ENCODE assay signal across 17 mouse cellular contexts in genomic region chr5:5638496-5638895, GRCm38 (mm10). TPM values are rescaled to one million over a fixed set of nuclear protein-coding genes. Genes with fewer than 3 reads are reported as not detected.
"Had no signal": no experiment of that assay in that cellular context is flagged by ENCODE, and none has a peak within 500 bp of the region (broad histone marks: within the 10 kb centered on the region; RNA-seq: fewer than 3 reads in every experiment).

No protein-coding gene starts in this region.

- H3K27me3 ChIP-seq: neural tube, embryonic 12.5 days; neural tube, embryonic 13.5 days; neural tube, embryonic 15.5 days; stomach, embryonic 15.5 days had no signal

- H3K27ac ChIP-seq: neural tube, embryonic 12.5 days; neural tube, embryonic 13.5 days; neural tube, embryonic 15.5 days; stomach, embryonic 15.5 days; stomach, postnatal 0 days had no signal

- H3K9me3 ChIP-seq: neural tube, embryonic 12.5 days; neural tube, embryonic 13.5 days; neural tube, embryonic 15.5 days; stomach, embryonic 15.5 days had no signal

- H3K9ac ChIP-seq: neural tube, embryonic 12.5 days; neural tube, embryonic 13.5 days; neural tube, embryonic 15.5 days; stomach, embryonic 15.5 days had no signal

- H3K4me3 ChIP-seq: neural tube, embryonic 12.5 days; neural tube, embryonic 13.5 days; neural tube, embryonic 15.5 days; stomach, embryonic 15.5 days had no signal

- DNase-seq: right cerebral cortex, adult 18-20 months; right cerebral cortex, postnatal 14 days; right cerebral cortex, postnatal 25 days; right cerebral cortex, postnatal 4 days; spleen, adult 18-20 months; thymus, adult 18-20 months; thymus, adult 2 months; thymus, postnatal 14 days; thymus, postnatal 25 days; thymus, postnatal 36 days; thymus, postnatal 4 days had no signal

- H3K36me3 ChIP-seq: neural tube, embryonic 12.5 days; neural tube, embryonic 13.5 days; neural tube, embryonic 15.5 days; stomach, embryonic 15.5 days had no signal

- H3K4me2 ChIP-seq: neural tube, embryonic 12.5 days; neural tube, embryonic 13.5 days; neural tube, embryonic 15.5 days; stomach, embryonic 15.5 days had no signal

- H3K4me1 ChIP-seq: neural tube, embryonic 12.5 days; neural tube, embryonic 13.5 days; neural tube, embryonic 15.5 days; stomach, embryonic 15.5 days had no signal

RNA-seq across cellular contexts. Expression of gene Cfap69, which starts 25.5 kb away (rescaled TPM):
- total RNA-seq: neutrophil, adult 5-6 weeks had no signal

RNA-seq across cellular contexts. Expression of gene Steap2, which starts 55.9 kb away (rescaled TPM):
- total RNA-seq: neutrophil, adult 5-6 weeks had no signal
